Mouse (Mus musculus) ES-E14 (cell line): ENCODE data around the gene Slc9a9.

Source experiments
- MAFK ChIP-seq: IDR thresholded peaks from 2 replicates; pipeline ENCODE4 v1.6.1; 2014; ENCODE audit warnings: mild to moderate bottlenecking, low read depth, low read length, inconsistent platforms; ENCODE audit not compliant: insufficient read depth
- ZC3H11A ChIP-seq: IDR thresholded peaks from 2 replicates; pipeline ENCODE4 v1.6.1; 2012; ENCODE audit warnings: low read depth, mild to moderate bottlenecking, inconsistent platforms, low read length, borderline replicate concordance

DNA sequence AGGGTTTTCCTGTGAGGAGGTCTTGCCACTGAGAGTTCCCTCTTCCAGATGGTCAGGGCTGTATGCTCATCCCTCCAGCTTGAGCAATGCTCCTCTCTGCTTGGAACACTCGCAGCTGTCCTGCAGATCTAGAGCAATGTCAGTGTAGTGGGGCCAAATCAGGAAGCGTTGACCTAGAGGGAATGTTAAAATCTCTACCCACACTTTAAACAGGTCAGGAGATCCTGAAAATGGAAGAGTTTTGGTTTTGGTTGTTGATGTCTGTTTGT, 36.0 kb downstream of the Slc9a9 start:
- TF ChIP-seq ZC3H11A (no peak), MAFK (no peak)
